Mouse (Mus musculus) yolk sac, embryonic 10.5 days (tissue): ENCODE data around the gene Gm3099.
"Not testable (repeated sequence)": the region's sequence is repeated elsewhere in the genome, so short reads cannot be mapped to it uniquely, and the experiment has no call there.

Source experiments
- DNase-seq: peaks from one replicate; pipeline ENCODE4 v3.0.0-alpha.2; 2017; ENCODE audit warnings: low spot score

Gm3099 gene

GRCm38 (mm10) chr14:3998094-3998493, at the start of gene Gm3099:
TSS of gene Gm3099 (plus strand) at chr14:3998394.
- DNase-seq: not testable (repeated sequence)

GRCm38 (mm10) chr14:3963247-3963646, 34.9 kb upstream of the Gm3099 start, which contains the start of gene Gm3095:
TSS of gene Gm3095 (plus strand) at chr14:3963547.
- not testable (repeated sequence) for DNase-seq

GRCm38 (mm10) chr14:4023641-4024040, 25.4 kb downstream of the Gm3099 start, which contains the start of gene Gm5796:
TSS of gene Gm5796 (plus strand) at chr14:4023941.
- DNase-seq: not testable (repeated sequence)
